Mouse (Mus musculus): ENCODE data around the gene Twf1.

Twf1 gene

DNA sequence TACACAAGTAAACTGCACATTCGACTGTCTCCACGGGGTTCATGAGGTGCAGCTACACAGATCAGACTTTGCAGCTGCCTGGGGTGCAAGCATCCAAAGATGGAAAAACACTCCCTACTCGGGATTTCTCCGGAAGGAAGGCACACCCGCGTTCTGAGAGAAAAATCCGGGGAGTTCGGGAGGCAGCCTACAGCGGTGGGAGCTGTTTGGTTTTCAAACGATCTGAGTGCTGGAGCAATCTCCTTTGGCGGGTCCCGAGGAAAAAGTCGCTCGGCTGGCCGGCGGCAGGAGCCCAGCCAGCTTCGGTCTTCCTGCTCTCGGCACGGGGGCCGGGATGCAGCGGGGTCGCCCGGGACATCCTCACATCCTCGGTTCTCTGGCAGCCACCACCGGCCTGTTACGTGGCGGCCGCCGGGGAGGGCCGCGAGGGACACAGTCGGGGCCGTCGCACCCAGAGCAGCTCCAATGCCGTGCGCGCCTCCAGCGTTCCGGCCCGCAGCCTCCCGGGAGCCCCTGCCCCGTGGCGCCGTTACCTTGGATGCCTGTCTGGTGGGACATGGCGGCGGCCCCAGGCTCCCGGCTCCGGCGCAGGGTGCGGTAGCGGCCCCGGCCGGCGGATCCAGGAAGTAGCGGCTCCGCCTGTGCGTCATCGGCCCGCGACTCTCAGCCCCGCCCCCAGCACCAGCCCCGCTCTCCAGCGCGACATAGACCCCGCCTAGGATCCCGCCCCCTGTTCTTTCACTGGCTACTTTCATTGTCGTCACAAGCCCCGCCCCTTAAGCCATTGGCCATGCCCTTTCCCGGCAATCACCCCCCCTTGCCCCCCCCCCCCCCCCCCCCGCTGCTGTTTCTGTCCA, at the start of gene Twf1:
Gene Twf1, minus strand, starts transcription at position 671 of the 857 bp plus-strand sequence.
- DNase-seq, result peak; percentile 98 to 99

DNA sequence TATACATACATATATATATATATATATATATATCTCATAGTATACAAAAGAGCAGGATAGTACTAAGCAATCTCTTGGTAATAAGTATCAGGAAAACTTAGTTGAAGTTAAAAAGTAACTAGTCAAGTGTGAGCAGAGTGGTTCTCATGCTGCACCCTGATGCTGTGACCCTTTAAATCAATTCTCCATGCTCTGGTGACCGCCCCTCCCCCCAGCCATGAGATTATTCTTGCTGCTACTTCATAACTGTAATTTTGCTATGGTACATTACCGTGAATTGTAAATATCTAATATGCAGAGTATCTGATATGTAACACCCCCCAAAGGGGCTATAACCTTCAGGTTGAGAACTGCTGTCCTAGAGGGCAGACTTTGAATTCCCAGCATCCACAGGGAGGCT, 49.4 kb upstream of the Twf1 start:
- no peak for DNase-seq

DNA sequence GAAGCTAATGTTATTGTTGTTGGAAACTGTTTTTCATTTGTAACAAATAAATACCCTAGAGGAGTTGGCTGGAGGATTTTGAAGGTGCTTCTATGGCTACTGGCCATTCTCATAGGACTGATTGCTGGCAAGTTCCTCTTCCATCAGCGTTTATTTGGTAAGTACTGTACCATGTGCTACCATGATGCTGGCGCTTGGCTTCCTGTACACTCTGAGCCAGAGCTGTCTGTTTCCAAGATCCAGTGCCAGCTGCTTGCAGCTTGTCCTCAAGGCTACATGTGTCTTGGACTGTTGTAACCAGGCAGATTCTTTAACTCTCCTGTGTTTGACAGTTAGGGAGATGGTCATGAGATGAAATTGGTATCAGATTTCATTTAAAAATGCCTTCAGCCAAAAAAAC, 48.5 kb upstream of the Twf1 start:
- DNase-seq, result no peak

DNA sequence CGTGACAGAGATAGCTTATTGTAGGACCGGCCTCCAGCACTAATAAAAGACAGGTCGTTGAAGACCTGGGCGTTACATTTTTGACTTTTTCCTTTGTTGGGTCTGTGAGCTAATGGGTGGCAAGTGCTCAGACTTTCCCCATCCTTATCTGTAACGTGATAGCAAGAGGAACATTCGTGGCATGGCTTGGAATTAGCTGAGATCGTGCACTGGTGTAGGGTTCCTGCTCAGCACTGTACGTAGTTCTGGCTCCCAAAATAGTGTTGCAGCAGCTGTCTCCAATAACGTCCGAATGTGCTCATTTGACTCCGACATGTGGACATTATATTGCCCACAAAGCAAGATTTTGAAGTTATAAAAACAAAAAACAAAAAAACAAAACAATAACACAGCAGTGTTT, 44.8 kb upstream of the Twf1 start:
- DNase-seq, result no peak

DNA sequence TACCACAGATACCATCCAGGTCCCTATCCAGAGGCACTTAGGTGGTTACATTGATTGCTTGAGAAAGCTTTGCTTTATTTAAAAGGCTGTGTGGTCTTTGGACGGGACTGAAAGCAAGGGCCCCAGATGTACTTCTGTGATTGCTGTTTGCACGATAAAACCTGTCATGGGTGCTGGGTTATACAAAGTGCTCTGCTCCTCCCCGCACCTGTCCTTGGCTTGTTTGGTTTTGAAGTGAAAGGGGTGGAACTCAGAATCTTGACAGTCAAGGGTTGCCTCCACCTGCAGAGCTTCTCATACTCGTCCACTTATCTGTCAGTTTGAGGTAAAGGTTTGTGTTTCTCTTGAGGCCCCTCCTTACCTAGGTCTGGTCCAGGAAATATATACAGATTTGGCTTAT, 40.9 kb upstream of the Twf1 start:
- DNase-seq, result no peak

DNA sequence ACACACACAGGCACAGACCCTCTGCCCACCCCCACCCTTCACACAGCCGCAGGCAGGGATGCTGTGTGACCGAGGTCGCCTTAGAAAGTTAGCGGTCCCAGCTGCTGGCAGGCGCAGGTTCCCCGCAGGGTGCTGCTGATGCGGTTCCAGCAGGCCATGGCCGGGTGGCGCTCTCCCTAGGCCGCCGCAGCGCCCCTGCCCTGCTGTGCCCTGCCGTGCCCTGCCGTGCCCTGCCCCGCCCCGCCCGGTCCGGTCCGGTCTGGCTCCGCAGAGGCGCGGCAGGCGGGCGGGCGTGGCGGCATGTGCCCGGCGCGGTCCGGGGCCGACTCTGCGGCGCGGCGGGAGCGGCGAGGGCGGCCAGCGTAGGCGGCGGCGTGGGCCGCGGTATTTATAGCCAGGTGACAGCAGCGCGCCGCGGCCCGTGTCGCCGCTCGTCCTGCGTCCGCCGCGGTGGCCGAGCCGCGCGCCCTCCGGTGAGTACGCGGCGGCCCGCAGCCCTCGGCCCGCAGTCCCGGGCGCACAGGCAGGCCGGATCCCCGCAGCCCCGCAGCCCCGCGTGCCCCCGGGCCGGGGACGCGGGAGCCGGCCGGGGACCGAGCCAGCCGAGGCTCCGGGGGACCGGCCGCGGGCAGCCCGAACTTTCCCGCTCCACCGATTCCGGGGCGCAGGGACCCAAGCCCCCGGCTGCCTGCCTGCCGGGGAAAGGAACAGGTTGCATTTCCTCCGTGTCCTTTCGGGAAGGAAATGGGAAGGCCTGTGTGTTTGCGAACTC, 39.3 kb upstream of the Twf1 start, which contains the start of gene Tmem117:
Gene Tmem117, plus strand, starts transcription at position 403 of the 772 bp plus-strand sequence.
- DNase-seq, result peak; percentile 66

DNA sequence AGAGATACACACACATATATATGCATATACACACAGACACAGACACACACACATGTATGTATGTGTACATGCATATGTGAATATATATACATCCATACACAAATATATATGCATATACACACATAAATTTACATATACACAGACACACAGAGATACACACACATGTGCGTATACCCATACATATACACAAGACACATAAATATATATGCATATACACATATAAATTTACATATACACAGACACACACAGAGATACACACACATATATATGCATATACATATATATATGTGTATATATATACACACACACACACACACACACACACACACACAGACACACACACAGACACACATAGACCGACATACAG, 38.8 kb upstream of the Twf1 start:
- DNase-seq, result no peak

DNA sequence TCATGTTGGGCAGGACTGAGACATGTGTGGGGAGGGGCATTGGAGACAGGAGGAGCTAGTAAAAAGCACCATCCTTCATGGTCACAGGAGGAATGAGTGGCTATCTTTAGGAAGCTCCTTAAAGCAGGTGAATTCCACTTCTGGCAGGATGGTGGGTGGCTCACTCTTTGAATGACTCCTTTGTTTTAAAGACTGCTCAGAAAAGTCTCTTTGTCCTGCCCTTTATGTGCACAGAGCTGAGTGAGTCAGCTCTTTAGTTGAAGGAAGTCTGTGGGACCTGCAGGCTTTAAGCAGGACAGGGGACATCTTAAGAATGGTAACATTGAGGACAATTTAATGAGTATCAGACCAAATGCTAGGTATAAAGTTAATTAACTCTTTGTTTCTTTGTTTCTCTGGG, 31.2 kb upstream of the Twf1 start:
- DNase-seq, result no peak

DNA sequence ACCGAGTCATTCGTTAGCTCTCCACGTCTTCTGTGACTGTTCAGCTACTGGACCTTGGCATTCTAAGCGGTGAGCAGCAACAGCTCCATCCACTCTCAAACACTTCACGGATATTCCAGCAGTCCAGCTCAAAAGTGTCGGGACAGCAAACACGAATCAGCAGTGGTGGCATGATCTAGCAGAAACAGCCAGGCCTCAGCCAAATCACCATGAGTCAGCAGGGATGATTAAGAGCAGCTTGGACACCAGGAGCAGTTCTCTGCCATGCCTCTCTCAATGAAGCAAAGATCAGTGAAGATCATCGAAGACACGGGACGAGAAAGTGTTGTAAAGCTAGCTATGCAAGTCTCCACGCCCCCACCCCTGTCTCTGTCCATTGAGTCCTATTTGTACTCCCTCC, 26.3 kb upstream of the Twf1 start:
- no peak for DNase-seq

DNA sequence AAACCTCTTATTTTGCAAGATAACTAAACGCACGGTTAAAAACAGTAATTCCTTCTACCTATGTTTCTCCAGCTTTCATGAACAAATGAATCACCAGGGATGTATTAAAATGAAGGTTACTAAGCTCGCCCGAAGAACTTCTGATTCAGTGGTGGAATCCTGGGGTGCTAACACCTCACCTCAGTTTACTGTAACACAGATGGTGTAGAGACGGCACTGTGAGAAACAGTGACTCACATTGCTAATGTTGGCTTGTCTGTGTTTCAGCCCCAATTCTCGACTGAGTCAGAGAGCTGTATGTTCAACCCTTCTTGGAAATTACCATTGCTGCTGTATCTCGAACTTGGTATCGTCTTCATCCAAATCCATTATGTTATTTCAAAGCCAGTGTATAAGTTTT, 18.1 kb upstream of the Twf1 start:
- DNase-seq, result no peak

DNA sequence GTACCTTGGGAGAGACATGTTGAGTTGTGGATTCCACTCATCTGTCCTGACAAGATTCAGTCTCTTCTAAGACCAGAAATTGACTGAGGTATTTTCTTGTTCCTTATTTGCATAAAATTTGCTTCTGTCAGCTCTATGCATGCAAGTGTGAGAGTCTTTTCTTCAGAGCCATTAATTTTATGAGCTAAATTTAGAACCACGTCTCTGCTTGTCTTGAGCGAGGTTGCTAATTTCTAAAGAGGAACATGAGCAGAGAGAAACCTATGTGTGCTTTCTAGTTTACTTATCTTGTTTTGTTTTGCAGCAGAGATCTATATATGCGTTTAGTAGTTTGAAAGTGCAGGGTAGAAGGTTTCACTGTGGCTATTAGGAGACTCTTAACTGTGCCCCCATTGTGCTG, 12.8 kb upstream of the Twf1 start:
- no peak for DNase-seq

DNA sequence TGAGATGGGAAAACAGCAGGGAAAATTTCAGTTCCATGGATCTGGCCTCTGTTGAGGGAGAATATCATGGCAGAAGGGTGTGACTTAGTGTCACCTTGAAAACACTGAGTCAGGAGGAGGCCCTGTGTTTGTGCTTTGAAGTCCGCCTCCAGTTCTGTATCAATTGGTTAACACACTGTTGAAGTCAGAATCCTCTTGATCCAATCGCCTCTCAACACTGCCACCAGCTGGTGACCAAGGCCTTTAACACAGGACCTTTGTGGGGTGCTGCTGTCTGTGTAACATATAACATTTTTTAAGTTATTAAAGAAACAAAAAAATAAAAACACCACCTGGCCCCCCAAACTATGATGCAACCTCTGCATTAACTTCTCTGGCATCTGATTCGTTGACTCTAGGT, 11.7 kb upstream of the Twf1 start:
- DNase-seq, result peak; percentile 51 to 55

DNA sequence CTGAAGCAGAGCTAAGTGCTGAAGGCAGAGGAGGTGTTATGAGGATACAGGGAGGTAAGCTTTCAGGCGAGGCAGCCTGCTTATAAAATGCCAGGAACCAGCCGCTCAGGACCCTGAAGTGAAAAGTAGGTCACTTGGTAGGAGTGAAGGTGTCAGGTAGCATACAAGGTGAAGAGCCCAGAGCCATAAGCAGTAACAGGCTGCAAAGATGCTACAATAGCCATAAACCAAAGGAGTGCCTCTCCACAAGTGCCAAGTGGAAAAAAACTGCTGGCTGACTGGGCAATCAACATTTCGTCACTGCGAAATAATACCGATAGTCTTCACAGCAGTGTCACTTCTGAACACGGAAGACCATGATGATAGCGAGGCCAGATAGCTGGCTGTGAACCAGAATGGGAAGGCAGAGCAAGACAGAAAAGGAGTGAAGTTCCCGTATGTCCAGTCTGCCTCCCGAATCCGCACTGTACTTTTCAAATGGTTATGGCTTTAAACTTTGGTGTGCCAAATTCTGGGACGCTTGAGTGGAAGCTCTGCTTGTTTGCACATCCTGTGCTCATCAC, 10.5 kb upstream of the Twf1 start:
- DNase-seq, result no peak

DNA sequence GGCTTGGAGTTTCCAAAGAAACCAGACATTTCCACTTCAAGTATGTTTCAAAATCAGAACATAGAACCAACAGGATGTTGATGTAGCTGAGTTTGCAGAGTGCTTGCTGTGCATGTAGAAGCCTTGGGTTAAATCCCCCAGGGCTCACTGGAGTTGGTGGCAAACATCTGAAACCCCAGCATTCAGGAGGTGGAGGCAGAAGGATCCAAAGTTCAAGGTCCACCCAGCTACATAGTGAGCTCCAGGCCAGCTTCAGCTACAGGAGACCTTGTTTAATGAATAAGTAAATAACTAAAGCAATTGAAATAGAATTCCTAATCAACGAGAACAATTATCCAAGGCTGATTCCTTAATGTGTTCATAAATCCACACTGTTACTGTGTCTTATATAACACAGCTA, 3.9 kb upstream of the Twf1 start:
- DNase-seq, result no peak

DNA sequence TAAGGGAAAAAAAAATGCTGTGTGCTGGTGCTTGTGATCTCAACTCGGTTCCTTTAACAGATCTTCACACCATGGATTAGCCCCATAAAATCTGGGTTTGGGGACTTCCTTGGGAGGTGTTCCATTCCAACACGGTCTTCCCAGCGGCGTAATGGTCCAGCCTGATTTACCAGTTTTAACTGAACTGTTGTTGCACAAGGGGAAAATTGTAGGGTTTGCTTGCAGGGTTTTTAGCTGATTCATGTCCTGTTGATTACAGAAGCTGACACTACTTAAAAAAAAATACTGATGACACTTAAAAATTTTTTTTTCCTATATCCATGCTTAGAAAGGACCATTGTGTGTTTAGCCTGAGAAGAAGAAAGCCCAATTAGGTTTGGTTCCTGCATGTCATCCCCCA, 1.7 kb upstream of the Twf1 start:
- no peak for DNase-seq

DNA sequence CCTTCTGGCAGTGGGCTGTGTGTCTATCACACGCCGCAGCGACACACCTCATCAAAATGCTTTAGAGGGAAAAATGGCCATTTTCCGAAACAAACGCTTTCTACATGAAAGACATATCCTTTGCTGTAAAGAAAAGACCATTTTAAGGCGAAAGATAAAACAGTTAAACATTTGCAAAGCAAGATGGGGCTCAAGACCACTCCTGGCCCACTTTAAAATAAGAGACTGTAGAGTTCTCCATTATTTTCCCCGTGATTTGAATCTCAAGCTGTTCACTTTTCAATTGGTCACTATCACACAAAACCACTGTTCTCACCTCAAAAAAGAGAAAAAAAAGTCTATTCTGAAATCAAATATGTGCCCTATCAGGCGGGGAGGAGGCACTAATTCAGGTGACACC, 394 bp upstream of the Twf1 start:
- DNase-seq, result no peak

DNA sequence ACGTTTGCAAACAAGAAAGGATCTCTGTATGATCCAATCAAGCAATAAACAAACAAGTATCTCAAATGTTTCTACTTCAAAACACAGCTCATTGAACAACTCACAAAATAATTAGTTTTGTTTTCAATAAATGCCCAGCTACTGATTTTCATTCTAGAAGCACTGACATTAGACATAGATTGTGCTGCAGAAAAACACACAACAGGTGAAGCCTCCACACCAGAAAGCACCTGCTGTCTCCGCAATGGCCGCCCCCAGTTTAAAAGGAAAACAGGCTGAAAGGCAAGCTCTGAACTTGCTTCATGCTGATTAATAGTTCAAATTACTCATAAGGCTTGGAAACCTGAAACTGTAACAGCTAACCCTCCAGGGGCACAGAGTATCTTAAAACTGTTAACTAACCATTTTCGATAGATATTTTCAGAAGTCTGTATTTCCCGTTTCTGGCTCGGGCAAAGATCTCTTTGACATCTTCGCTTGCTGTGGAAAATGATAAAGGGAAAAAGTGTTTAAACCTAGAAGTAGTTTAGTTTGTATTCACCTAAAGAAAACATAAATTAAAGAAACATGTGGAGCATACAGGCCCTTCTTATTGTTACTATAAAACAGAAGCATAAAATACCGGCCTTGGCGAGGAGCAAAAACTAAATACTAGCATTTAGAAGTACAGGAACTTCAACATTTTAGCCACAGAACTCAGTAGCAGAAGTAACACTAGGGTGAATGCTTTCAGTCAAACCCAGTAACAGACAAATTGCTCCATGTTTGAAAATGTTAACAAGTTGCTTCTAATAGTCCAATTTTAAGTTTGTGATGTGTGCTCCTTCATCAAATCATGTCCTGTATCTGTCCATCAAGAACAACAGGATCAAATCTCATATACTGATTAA, 1.6 kb downstream of the Twf1 start:
- no peak for DNase-seq

DNA sequence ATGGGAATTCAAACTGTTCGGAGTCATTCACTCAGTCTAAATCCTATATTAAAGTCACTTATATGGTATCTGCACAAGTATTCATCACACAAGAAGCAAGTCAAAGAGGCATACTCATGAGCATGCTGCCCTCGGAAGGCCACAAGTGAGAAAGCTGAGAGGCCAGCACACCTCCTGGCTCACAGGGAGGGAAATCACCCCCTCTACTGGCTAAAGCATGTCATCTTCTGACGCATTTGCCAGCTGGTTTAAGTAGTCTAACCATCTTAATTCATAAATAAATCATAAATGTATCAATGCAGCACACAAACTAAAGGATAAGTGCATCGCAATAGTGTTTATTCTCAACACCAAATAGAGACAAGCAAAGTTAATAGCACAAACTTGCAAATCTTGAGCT, 5.0 kb downstream of the Twf1 start:
- DNase-seq, result no peak

DNA sequence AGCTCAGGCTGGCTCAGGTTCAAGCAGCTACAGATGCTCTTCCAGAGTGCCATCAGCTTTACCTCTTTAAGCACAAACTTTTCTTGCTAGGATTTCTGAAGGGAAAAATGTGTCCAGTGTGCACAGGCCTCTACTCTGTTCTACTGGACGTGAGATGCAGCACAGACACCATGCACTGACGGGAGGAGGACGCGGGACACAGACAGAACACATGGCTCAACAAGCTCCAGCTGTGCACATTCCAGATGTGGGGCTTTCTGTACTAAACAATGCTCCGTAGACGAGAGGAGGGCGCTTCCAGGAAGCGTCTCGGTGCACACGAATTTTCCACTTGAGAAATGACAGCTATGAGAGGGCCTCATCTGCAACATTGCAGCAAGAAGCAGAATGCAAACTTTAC, 6.5 kb downstream of the Twf1 start:
- no peak for DNase-seq

DNA sequence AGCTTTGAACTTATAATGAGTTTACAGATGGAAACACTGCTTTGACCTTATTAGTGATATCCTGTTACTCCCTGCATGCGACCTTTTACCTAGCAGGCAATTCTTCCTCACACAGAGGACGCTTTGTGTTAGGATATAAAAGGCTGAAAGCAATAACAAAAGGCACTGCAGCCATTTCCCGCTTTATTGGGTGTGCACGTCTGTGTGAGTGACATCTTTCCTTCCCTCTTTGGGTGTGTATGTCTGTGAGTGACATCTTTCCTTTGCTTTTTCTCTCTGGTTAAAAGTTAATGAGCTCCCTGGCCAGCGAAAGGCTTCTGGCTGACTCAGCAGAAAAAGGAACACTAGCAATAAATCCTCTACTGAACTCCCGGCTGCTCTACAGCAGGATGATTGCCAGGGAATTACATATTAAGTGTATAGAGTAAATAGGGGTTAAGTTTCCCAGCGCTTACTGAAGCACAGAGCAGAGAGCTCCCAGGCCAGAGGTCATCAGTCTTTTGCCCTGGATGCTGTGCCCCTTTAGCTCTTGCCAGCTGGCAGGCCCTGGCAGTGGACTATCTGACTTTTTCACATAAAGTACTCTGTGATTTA, 7.6 kb downstream of the Twf1 start:
- DNase-seq, result no peak

DNA sequence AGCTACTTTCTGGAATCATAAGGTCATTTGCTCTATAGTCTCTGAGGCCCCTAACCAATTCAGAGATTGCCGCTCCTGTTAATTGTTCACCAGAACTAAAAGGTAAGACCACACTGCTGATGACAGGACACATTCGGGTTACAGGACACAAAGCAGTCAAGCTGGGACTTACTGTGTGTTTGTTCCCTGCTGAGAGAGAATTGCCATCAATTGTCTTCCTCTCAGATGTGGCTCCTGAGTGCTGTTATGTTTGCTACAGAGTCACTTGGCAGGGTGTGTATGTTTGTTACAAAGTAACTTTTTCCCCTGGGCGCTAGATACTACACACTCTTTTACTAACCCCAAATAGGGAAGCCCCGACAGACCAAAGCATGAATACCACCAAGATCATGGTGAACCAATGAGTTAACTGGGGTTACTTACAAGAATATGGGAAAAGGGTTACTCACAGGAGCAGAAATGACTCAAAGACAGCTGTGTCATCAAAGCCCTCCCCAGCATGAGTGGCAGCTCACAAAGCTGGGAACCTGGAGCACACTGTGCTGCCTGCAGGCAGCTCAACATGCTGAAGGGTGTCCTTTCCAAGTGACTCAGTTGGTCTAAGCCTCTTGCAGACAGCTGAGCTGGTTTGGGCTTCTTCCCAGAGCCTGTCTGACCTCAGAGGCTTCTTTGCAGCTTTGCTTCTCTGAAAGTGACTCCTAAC, 15.0 kb downstream of the Twf1 start:
- DNase-seq, result no peak

DNA sequence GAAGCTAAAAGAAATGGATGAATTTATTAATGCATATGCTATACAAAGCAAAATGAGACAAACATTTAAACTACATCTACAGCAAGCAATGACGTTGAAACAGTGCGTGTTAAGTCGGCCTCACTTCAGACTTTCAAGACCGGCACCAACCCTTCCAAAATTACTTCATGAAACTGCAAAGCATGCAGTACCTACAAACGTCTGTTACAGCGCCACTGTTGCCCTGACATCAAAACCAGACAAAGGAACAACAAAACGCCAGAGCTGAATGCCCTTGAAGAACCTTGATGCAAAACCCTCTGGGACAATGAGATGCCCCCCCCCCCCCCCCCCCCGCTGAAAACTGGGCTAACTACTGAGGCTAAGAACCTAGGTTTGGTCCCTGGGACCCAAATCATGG, 16.9 kb downstream of the Twf1 start:
- no peak for DNase-seq
